Mouse (Mus musculus): ENCODE measurements at regions not wholly inside any gene's neighbourhood (a gene's known extent, or its start where the extent isn't known, plus 50 kb on each side); places are given as distances from the start of the nearest gene placed in this dataset.

GRCm38 (mm10) chr2:92697721-92698120 is 98.2 kb downstream of the Chst1 start:
- no peak for TF ChIP-seq CTCF (IDR thresholded peaks at IDR 0.05)
- TF ChIP-seq POLR2A (IDR thresholded peaks at IDR 0.05; ENCODE audit: insufficient read depth, low read depth, low read length) = no peak
- TF ChIP-seq EP300 (IDR thresholded peaks at IDR 0.05; ENCODE audit: insufficient read depth, low read depth, low read length) = no peak
